Comparison of ENCODE assay signal across 18 mouse cellular contexts in genomic region chr1:136159830-136160229, GRCm38 (mm10). TPM values are rescaled to one million over a fixed set of nuclear protein-coding genes. Genes with fewer than 3 reads are reported as not detected.
DNase-seq lines count a peak whose midpoint lies in the region; ATAC-seq and TF ChIP-seq lines count a peak whose summit lies in the region.
"Had no signal": no experiment of that assay in that cellular context is flagged by ENCODE, and none has a peak within 500 bp of the region (broad histone marks: within the 10 kb centered on the region; RNA-seq: fewer than 3 reads in every experiment).

No protein-coding gene starts in this region.

- no peaks in the 10 kb centered on the region for H3K27me3 ChIP-seq in hindbrain, postnatal 0 days (ENCODE audit: insufficient read depth, low read length)
- no peaks in the 10 kb centered on the region for H3K27me3 ChIP-seq in hindbrain, embryonic 10.5 days (ENCODE audit: insufficient read depth, poor library complexity, severe bottlenecking)
- H3K27me3 ChIP-seq in midbrain, embryonic 15.5 days (replicated peaks), result no peaks in the 10 kb centered on the region
- 0 out of 2 replicates have a peak, but pooled peaks cover 3% of the 10 kb centered on the region for H3K27me3 ChIP-seq in midbrain, embryonic 10.5 days (ENCODE audit: low read depth, poor library complexity, severe bottlenecking)
- H3K27me3 ChIP-seq in stomach, embryonic 14.5 days (ENCODE audit: control insufficient read depth, insufficient read depth, low read length), result no peaks in the 10 kb centered on the region
- H3K27me3 ChIP-seq: limb, embryonic 13.5 days; lung, embryonic 15.5 days had no signal

- H3K4me1 ChIP-seq in hindbrain, postnatal 0 days (ENCODE audit: insufficient read depth, low read length), result no peaks in the 10 kb centered on the region
- 0 out of 2 replicates have a peak, but pooled peaks cover 9% of the 10 kb centered on the region for H3K4me1 ChIP-seq in hindbrain, embryonic 10.5 days (replicated peaks)
- H3K4me1 ChIP-seq in midbrain, embryonic 15.5 days, result no peaks in the 10 kb centered on the region
- no peaks in the 10 kb centered on the region for H3K4me1 ChIP-seq in midbrain, embryonic 10.5 days
- H3K4me1 ChIP-seq in stomach, embryonic 14.5 days (ENCODE audit: control insufficient read depth, insufficient read depth, low read length), result no peaks in the 10 kb centered on the region
- H3K4me1 ChIP-seq: lung, embryonic 15.5 days had no signal

- no peak overlapping the region for H3K4me2 ChIP-seq in hindbrain, postnatal 0 days (ENCODE audit: low read depth, low read length)
- no peak overlapping the region for H3K4me2 ChIP-seq in midbrain, embryonic 15.5 days
- no peak overlapping the region for H3K4me2 ChIP-seq in stomach, embryonic 14.5 days (replicated peaks; ENCODE audit: low read depth, low read length)
- H3K4me2 ChIP-seq: limb, embryonic 13.5 days had no signal

- no peak overlapping the region for H3K27ac ChIP-seq in hindbrain, postnatal 0 days
- no peak overlapping the region for H3K27ac ChIP-seq in hindbrain, embryonic 10.5 days
- H3K27ac ChIP-seq in midbrain, embryonic 15.5 days, result no peak overlapping the region
- H3K27ac ChIP-seq in midbrain, embryonic 10.5 days (replicated peaks), result no peak overlapping the region
- no peak overlapping the region for H3K27ac ChIP-seq in stomach, embryonic 14.5 days (ENCODE audit: low read length)
- H3K27ac ChIP-seq: limb, embryonic 13.5 days; lung, embryonic 15.5 days had no signal

- ATAC-seq in hindbrain, postnatal 0 days, result peak; percentile 57
- ATAC-seq in midbrain, embryonic 15.5 days (replicated peaks), result 0 out of 2 replicates have a peak, but pooled peaks have one; percentile 22
- 0 out of 2 replicates have a peak, but pooled peaks have one; percentile 28 for ATAC-seq in stomach, embryonic 14.5 days (ENCODE audit: insufficient number of reproducible peaks, insufficient read depth, low FRiP score, low read depth)

- peak; percentile 57 for TF ChIP-seq CTCF in hindbrain, postnatal 0 days (IDR thresholded peaks at IDR 0.05; ENCODE audit: low read depth)

- no peak overlapping the region for H3K4me3 ChIP-seq in hindbrain, postnatal 0 days (ENCODE audit: low read length)
- H3K4me3 ChIP-seq in hindbrain, embryonic 10.5 days, result no peak overlapping the region
- H3K4me3 ChIP-seq in midbrain, embryonic 15.5 days, result no peak overlapping the region
- H3K4me3 ChIP-seq in midbrain, embryonic 10.5 days, result no peak overlapping the region
- H3K4me3 ChIP-seq in stomach, embryonic 14.5 days (ENCODE audit: low read depth, low read length), result no peak overlapping the region
- H3K4me3 ChIP-seq: limb, embryonic 13.5 days; lung, embryonic 15.5 days had no signal

- peak; percentile 46 to 58 for DNase-seq in cerebellum, postnatal 10 days
- DNase-seq in cerebellum, postnatal 4 days (ENCODE audit: low spot score in 2 of 2), result no peak
- peak; percentile 50 for DNase-seq in hindbrain, postnatal 0 days (ENCODE audit: low spot score)
- no peak for DNase-seq in hindbrain, embryonic 10.5 days (ENCODE audit: low spot score)
- DNase-seq in midbrain, embryonic 10.5 days (ENCODE audit: low spot score), result no peak
- no peak for DNase-seq in lung, postnatal 25 days (ENCODE audit: low spot score)
- DNase-seq: cerebellum, adult 2 months; embryo, embryonic 11 days; gastrocnemius, postnatal 36 days; kidney, adult 11 months; kidney, postnatal 25 days; right cerebral cortex, postnatal 25 days; thymus, postnatal 14 days had no signal

- WGBS in hindbrain, postnatal 0 days, result 43% methylated on average over 12 of the region's 12 CpGs
- 51% methylated on average over 12 of the region's 12 CpGs for WGBS in hindbrain, embryonic 10.5 days
- WGBS in midbrain, embryonic 15.5 days, result 50% methylated on average over 12 of the region's 12 CpGs
- 44% methylated on average over 12 of the region's 12 CpGs for WGBS in midbrain, embryonic 10.5 days
- WGBS in stomach, embryonic 14.5 days, result 53% methylated on average over 12 of the region's 12 CpGs

- no peaks in the 10 kb centered on the region for H3K9me3 ChIP-seq in hindbrain, postnatal 0 days (ENCODE audit: low read length)
- H3K9me3 ChIP-seq in hindbrain, embryonic 10.5 days, result no peaks in the 10 kb centered on the region
- H3K9me3 ChIP-seq in midbrain, embryonic 15.5 days, result no peaks in the 10 kb centered on the region
- no peaks in the 10 kb centered on the region for H3K9me3 ChIP-seq in midbrain, embryonic 10.5 days (replicated peaks)
- H3K9me3 ChIP-seq in stomach, embryonic 14.5 days (ENCODE audit: control insufficient read depth, low read depth, low read length), result no peaks in the 10 kb centered on the region
- H3K9me3 ChIP-seq: limb, embryonic 13.5 days; lung, embryonic 15.5 days had no signal

- peaks cover 84% of the 10 kb centered on the region for H3K36me3 ChIP-seq in hindbrain, postnatal 0 days (ENCODE audit: insufficient read depth, low read length)
- peaks cover 98% of the 10 kb centered on the region for H3K36me3 ChIP-seq in hindbrain, embryonic 10.5 days
- H3K36me3 ChIP-seq in midbrain, embryonic 15.5 days (replicated peaks), result peaks cover 81% of the 10 kb centered on the region
- H3K36me3 ChIP-seq in midbrain, embryonic 10.5 days, result peaks cover 97% of the 10 kb centered on the region
- peaks cover 27% of the 10 kb centered on the region for H3K36me3 ChIP-seq in stomach, embryonic 14.5 days (ENCODE audit: control insufficient read depth, insufficient read depth, low read length)

- no peak overlapping the region for H3K9ac ChIP-seq in hindbrain, postnatal 0 days (replicated peaks; ENCODE audit: low read length)
- no peak overlapping the region for H3K9ac ChIP-seq in midbrain, embryonic 15.5 days
- H3K9ac ChIP-seq in stomach, embryonic 14.5 days (replicated peaks; ENCODE audit: low read depth, low read length), result no peak overlapping the region
- H3K9ac ChIP-seq: limb, embryonic 13.5 days; lung, embryonic 15.5 days had no signal

RNA-seq across cellular contexts. Expression of gene Kif21b, which starts 28.6 kb away (rescaled TPM):
- 144 and 155 TPM in 2 replicates for total RNA-seq in hindbrain, postnatal 0 days (2014; rRNA removed)
- polyA plus RNA-seq in hindbrain, postnatal 0 days (2015; fragmentation: Nextera tagmentation; extraction: Ambion mirVana), result 22.6 and 26.8 TPM in 2 replicates
- 6.6 and 15.5 TPM in 2 replicates for polyA plus RNA-seq in hindbrain, embryonic 10.5 days (2016; fragmentation: Nextera tagmentation; extraction: Ambion mirVana)
- 58.9 and 62.0 TPM in 2 replicates for polyA plus RNA-seq in midbrain, embryonic 15.5 days (2015; fragmentation: Nextera tagmentation; extraction: Ambion mirVana)
- 4.9 and 9.5 TPM in 2 replicates for polyA plus RNA-seq in midbrain, embryonic 10.5 days (2016; fragmentation: Nextera tagmentation; extraction: Ambion mirVana)
- 3.2 and 4.4 TPM in 2 replicates for polyA plus RNA-seq in stomach, embryonic 14.5 days (2014; fragmentation: Nextera tagmentation; extraction: Ambion mirVana)

RNA-seq across cellular contexts. Expression of gene Mroh3, which starts 52.8 kb away (rescaled TPM):
- total RNA-seq in hindbrain, postnatal 0 days (2014; rRNA removed), result 0.84 TPM in 1 of 2 replicates, not detected in the other
- polyA plus RNA-seq in hindbrain, postnatal 0 days (2015; fragmentation: Nextera tagmentation; extraction: Ambion mirVana), result 0.19 and 0.23 TPM in 2 replicates
- polyA plus RNA-seq in hindbrain, embryonic 10.5 days (2016; fragmentation: Nextera tagmentation; extraction: Ambion mirVana), result 0.40 and 0.47 TPM in 2 replicates
- not detected in 2 replicates for polyA plus RNA-seq in midbrain, embryonic 15.5 days (2015; fragmentation: Nextera tagmentation; extraction: Ambion mirVana)
- polyA plus RNA-seq in midbrain, embryonic 10.5 days (2016; fragmentation: Nextera tagmentation; extraction: Ambion mirVana), result 0.22 TPM in 1 of 2 replicates, not detected in the other
- polyA plus RNA-seq in stomach, embryonic 14.5 days (2014; fragmentation: Nextera tagmentation; extraction: Ambion mirVana), result 1.5 and 2.7 TPM in 2 replicates
- total RNA-seq: gastrocnemius, postnatal 36 days; hematopoietic stem cell, adult 5-6 weeks had no signal
- polyA plus RNA-seq: limb, embryonic 13.5 days had no signal

Comparison
In these comparisons a context has a peak if more than half of its experiments do, and no peak if none do; other contexts are left out.
1. DNase-seq: peak in cerebellum, postnatal 10 days (2 of 2) and hindbrain, postnatal 0 days (single experiment); none in cerebellum, postnatal 4 days (0 of 2), hindbrain, embryonic 10.5 days (single experiment), midbrain, embryonic 10.5 days (single experiment) and lung, postnatal 25 days (single experiment).
2. Peak in every context shown above with its lines, with median percentiles within 50 percentile points of each other: ATAC-seq.